Mouse (Mus musculus): Measurements from ENCODE around the gene Zcchc2. TPM values are rescaled to one million over a fixed set of nuclear protein-coding genes. Genes with fewer than 3 reads are reported as not detected.

Gene Zcchc2
- polyA plus RNA-seq, 1 experiment from 2014 or later, result 2.7 TPM

Other genes with a start within 250 kb of the Zcchc2 start
- 0.73 and 0.93 TPM in 2 replicates for gene Tnfrsf11a, start 209.7 kb upstream of the Zcchc2 start, polyA plus RNA-seq (2015; fragmentation: Nextera tagmentation; extraction: Ambion mirVana)
- 8.1 and 8.3 TPM in 2 replicates for gene Phlpp1, start 181.3 kb downstream of the Zcchc2 start, polyA plus RNA-seq (2015; fragmentation: Nextera tagmentation; extraction: Ambion mirVana)

Data from hindbrain, embryonic 15.5 days (tissue).